Mouse (Mus musculus) heart, postnatal 14 days (tissue): Measurements from ENCODE around the gene Acads. TPM values are rescaled to one million over a fixed set of nuclear protein-coding genes. Genes with fewer than 3 reads are reported as not detected.
"Not testable (repeated sequence)": the region's sequence is repeated elsewhere in the genome, so short reads cannot be mapped to it uniquely, and the experiment has no call there.

Experiments
- DNase-seq, 2 experiments: peaks; one replicate each; pipeline ENCODE4 v3.0.0; 2021 to 2022
- intact Hi-C: fragments of 180-260 bp; cut with DNase I; formaldehyde crosslinking; loops from one replicate; pipeline ENCODE4 v1.15.1; 2025
- long read RNA-seq, 2 experiments: library from polyadenylated mRNA; stranded (forward); transcript quantifications; one replicate each; pipeline ENCODE4 v2.0.0; 2021
- total RNA-seq, 2 experiments: library from RNA; stranded (reverse); gene quantifications; 2 replicates each; pipeline ENCODE4 v1.2.3; 2021

Acads gene
- total RNA-seq, result 100 to 1,000 TPM; 196 to 208 TPM
- long read RNA-seq, experiment 1, transcript Acads-201 (10 exons, 1,870 nt), result major isoform, 147 of 176 reads
- long read RNA-seq, experiment 1, partial matches to known transcripts, result 7 of 176 reads
- long read RNA-seq, experiment 1, other reads (novel, unspliced or antisense), result 22 of 176 reads
- long read RNA-seq, experiment 2, transcript Acads-201 (10 exons, 1,870 nt), result major isoform, 123 of 147 reads
- long read RNA-seq, experiment 2, partial matches to known transcripts, result 10 of 147 reads
- long read RNA-seq, experiment 2, other reads (novel, unspliced or antisense), result 14 of 147 reads

DNA sequence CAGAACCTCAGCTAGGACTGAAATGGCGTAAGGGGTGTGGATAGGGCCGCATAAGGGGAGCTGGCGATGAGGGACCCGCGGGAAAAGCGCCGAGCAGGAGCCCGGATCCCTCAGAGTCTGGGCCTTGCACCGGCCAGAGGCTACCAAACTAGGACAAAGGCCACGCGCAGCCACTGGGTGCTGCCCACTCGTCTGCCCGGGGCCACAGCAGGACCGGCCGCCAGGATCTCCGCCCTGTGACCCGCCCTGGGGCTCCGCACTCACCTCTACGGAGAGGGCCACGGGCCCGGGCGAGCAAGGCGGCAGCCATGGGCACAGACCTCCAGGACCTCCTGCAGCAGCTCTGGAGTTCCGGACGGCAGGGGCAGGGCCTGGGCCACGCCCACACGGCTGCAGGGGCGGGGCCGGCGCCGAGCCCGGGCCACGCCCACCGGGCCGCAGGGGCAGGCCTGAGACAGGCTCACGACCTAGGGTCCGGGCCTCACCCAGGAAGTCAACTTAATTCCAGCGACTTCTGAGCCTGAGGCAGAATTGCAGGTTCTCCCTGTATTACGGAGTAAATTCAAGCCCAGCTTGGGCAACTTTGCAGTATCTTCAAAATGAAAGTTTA, at the start of gene Acads:
Acads (minus strand) TSS at position 386 of the 610 bp plus-strand sequence.
- intact Hi-C loops, result no loop called here
- DNase-seq, result peak; percentile 89 to 91

DNA sequence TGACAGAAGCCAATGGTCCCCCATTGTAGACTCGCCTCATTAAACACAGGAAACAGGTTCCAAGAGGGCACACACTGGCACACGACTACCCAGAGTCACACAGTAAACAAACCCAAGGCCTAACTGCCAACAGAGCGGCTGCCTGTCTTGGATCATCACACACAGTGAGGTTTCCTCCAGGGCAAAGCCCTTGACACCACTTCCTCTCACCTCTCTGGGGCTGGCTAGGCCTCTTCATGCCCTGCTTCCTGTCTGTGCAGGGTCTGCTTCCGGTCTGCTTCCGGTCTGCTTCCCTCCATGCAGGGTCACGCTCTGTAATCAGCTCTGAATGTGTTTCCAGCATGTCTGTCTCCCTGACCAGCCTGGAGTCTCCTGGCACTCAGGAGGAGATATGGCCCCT, 48.2 kb upstream of the Acads start:
- intact Hi-C loops, result no loop called here
- no peak for DNase-seq

DNA sequence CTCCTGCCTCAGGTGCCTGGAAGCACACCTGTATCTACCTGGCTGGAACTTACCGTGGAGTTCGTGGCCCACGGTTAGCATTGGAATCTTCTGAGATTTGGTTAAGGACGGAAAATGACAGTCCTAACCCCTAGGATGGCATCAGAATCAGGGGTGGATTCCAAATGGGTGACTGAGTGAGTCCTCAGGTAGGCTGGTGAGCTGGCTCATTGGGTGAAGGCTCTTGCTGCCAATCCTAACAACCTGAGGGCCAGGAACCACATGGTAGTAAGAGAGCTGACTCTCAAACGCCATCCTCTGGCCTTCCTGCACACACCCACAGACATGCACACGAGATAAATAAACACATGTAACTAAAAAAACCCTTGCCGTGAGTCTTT, 47.7 kb upstream of the Acads start:
- intact Hi-C loops, result no loop called here
- DNase-seq, result no peak

DNA sequence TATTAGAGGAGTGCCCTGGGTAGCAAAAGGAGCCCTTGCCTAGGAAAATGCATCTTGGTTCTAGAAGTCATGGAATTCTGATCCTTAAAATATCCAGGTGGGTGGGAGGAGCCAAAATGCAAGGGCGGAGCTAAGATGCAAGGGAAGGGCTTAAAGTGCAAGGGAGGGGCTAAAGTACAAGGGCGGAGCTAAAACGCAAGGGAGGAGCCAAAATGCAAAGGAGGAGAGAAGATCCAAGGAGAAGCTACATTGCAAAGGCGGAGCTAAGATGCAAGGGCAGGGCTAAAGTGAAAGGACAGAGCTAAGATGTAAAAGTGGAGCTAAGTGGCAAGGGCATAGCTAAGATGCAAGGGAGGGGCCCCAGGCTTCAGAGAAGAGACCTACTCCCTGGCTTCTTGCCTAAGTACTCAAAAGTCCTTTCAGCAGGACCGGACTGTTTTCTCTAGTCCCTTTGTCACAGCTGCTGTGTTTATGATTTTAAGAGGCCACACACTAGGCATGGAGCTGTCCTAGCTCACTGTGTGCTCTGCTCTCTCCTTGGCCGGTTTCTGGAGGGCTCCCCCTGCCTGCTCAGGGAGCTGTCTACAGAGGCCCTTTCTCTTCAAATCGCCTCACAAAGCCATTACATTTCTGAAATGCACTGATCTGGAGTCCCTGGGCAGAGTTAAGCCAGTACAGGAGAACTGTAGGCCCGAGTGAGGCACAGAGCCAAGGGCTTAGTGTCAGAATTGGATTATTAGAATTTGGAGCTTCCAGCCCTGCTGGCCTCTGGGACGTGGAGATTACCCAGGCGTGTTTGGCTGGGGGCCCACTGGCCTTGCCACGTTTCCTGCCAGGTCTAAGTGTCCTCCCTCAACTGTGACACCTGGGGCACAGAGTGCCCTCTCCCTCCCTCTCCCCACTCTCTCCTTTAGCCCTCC, 47.0 kb upstream of the Acads start:
- intact Hi-C loops, result no loop called here

DNA sequence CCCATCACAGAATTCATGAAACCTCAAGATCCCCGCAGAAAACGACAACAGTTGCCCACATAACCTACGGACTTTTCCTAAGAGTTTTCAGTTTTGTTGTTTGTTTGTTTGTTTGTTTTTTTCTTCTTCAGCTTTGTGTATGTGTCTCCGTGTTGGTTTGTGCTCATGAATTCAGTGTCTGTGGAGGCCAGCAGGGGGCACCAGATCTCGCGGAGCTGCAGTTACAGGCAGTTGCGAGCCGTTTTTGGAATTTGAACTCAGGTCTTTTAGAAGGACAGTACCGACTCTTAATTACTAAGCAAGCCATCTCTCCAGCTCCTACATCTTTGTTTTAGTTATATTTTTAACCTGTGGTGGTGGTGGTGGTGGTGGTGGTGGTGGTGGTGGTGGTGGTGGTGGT, 46.2 kb upstream of the Acads start:
- intact Hi-C loops, result no loop called here
- no peak for DNase-seq

More for the DNA sequence above, 47.0 kb upstream of the Acads start:
- DNase-seq, result peak in 1 of 2 experiments; percentile 57

DNA sequence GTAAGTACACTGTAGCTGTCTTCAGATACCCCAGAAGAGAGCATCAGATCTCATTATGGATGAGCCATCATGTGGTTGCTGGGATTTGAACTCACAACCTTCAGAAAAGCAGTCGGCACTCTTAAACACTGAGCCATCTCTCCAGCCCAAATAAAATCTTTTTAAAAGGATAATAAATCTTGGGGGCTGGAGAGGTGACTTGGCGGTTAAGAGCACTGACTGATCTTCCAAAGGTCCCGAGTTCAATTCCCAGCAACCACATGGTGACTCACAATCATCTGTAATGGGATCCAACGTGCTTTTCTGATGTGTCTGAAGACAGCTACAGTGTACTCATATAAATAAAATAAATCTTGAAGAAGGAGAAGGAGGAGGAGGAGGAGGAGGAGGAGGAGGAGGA, 45.3 kb upstream of the Acads start:
- DNase-seq, intact Hi-C loops: not testable (repeated sequence)

DNA sequence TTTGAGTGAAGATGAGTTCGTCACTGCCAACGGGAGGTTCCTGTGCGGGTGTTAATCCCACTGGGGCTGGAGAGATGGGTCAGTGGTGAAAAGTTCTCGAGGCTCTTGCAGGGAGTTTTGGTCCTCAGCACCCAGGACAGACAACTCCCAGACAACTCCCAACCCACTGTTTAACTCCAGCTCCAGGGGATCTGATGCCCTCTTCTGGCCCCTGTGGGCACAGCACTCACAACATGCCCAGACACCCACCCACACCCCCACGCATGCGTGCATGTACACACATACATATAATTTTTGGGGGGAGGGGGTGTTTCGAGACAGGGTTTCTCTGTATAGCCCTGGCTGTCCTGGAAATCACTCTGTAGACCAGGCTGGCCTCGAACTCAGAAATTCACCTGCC, 44.4 kb upstream of the Acads start:
- peak; percentile 65 to 75 for DNase-seq
- intact Hi-C loops, result loop anchor here (1.0 kb wide), 1 partner anchor 38 kb away; no protein-coding TSS in a partner anchor

DNA sequence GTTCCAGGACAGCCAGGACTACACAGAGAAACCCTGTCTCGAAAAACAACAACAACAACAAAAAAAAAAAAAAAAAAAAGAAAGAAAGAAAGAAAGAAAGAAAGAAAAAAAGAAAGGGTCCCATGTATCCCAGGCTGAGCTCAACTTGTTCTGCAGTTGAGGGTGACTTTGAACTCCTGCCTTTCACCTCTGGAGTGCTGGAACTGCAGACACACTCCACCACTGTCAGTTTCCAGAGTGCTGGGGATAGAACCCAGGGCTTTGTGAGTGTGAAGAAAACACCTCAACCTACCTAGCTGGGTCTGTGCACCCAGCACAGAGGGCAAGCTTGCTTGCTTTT, 42.8 kb upstream of the Acads start:
- intact Hi-C loops, result loop anchor here (2.0 kb wide), 1 partner anchor 75 kb away; no protein-coding TSS in a partner anchor
- DNase-seq, result not testable (repeated sequence)

DNA sequence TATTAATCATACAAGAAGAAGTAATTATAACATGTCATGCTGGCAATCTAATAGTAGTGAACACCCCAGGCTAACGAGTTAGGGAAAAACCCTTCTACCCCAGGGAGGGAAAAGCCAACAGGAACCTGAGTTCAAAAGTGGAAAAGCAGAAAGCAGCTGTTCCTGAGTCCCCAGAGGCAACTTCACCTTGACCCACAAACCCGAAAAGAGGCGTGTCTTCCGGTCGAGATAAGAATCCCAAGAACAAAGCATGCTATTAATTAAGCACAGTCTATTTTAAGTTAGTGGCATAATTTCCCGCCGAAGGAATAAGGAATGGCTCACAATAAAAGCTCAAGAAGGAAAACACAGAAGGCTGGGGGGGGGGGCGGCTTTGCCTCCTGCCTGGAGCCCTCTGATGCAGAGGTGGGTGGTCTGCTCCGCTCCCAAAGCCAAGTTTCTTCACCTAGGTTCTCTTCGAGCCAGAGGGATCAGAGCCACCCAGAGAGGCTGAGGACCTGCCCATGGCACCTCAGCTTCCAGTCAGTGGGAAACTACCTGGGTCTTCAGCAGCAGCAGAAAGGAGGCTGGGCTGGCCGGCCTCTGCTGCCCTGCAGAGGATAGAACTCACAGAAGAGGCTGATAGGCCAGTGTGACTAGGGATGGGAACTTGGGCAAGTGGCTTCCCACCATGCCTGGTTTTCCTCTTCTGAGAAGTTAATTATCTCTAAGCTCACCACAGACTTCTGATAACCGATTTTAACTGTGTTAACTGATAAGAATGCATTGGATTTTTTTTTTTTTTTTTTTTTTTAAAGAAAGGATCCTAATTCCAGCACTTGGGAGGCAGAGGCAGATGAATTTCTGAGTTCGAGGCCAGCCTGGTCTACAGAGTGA, 42.2 kb upstream of the Acads start:
- intact Hi-C loops, result loop anchor here (2.0 kb wide), 1 partner anchor 75 kb away; no protein-coding TSS in a partner anchor
- no peak for DNase-seq

DNA sequence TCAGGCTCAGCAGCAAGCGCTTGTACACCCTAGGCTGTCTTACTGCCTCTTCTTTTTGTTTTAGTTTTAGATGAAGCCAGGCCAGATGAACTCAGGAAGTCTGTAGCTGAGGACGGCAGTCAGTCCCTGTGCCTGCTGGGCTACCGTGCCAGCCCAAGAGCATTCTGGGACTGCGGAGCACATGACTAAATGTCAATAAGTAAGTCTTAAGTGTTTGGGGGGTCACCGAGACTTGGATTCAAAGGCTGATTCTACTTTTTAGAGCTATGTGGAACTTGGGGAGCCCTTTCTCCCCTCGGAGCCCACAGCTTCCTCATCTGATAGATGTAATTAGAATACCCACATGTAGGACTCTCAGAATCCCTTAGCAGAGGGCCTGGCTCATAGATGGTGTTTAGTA, 41.5 kb upstream of the Acads start:
- no peak for DNase-seq
- intact Hi-C loops, result loop anchor here (2.0 kb wide), 1 partner anchor 76 kb away; no protein-coding TSS in a partner anchor

DNA sequence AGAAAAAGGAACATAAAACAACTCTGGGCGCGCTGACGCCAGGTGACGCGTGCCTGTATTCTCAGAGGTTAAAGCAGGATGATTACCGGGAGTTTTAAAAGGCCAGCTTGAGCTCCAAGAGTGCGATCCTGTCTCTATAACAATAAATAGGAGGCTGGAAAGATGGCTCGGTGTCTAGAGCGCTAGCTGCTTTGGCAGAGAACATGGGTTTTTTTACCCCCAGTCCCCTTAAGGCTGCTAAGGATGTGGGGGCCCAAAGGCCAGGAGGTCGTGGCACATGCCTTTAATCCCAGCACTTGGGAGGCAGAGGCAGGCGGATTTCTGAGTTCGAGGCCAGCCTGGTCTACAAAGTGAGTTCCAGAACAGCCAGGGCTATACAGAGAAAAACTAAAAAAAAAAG, 40.0 kb upstream of the Acads start:
- DNase-seq, result no peak
- intact Hi-C loops, result no loop called here

DNA sequence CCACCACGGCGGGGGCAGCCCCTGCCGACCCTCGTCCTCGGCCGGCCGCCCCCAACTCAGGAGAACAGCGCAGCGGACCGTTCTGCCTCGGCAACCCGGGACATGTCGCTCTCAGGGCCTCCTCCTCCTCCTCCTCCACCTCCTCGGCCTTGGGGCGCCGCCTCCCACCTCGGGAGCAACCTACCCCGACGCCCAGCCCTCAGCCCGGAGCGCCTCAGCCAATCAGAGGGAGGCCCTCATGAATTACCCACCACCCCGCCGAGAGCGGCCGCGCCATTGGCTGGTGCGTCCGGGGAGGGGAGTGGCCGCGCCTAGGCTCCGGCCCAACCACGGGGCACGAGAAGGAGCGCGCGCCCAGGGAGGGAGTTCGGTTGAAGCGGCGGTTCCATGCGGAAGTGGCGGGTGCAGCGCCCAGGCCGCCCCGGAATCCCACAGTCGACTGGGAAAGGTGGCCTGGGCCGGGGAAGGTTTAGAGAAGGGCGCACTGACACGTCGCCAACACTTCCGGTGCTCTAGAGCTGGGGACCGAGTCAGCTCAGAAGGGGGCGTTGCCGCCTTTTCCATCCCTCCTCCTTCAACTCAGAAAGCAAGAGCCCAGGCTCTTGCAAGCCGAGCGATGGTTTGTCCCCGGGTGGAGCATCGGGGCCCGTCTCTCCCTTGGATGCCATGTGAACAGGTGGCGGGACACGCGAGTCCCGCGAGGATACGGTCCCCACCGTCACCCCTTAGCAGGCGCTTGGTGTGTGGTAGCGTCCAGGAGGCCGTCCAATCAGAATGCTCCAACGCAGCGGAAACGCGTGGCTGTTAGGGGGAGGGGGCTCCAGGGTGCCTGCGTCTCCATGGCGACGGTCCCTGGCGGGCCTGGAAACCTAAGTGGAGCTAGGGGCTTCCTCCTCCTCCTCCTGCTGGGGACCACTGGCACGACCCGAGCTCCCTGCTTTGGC, 39.2 kb upstream of the Acads start, which contains the start of gene Mlec:
Mlec (minus strand) TSS at position 140 of the 944 bp plus-strand sequence.
- peak; percentile 99 for DNase-seq
- intact Hi-C loops, result no loop called here

DNA sequence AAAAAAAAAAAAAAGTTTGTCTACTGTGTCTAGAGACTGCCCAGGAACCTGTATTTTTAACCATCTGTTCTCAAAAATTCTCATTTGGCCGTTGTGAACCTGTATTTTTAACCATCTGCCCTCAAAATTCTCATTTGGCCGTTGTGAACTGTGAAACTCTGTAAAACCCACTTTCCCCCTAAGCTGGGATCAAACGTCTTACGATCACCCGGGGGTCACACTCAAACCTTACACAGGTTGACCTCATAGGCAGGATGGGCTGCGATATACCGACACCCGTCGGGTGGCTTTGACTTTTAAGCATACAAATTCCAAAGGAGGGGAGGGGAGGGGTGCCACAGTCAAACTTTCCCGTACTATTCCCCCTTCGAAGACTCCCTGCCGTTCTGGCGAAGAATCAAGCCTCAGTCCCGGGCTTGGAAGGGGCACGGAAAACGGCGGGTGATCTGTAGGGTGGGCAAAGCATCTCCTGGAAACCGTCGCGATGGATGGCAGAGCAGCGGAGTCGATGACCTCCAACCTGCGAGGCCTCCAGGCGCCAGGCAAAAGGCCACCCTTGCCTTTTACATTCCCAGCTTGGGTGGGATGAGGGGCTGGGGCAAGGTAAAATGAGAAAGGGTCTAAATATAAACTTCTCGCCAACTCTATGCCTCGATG, 37.9 kb upstream of the Acads start:
- no peak for DNase-seq
- intact Hi-C loops, result no loop called here

DNA sequence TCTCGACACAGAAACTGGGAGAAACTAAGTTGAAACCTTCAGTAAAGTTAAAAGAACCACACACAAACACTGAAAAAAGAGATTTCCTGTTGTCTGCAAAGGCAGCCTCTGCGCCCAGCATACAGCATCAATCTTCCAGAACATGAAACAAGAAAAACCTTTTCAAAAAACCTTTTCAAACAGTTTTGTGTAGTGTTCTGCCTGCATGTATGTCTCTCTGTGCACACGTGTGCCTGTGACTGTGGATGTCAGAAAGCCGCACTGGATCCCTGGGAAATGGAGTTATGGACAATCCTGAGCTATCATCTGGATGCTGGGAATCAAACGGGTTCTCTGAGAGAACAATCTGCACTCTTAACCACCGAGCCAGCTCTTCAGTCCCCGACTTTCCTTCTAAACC, 37.3 kb upstream of the Acads start:
- DNase-seq, result no peak
- intact Hi-C loops, result no loop called here

DNA sequence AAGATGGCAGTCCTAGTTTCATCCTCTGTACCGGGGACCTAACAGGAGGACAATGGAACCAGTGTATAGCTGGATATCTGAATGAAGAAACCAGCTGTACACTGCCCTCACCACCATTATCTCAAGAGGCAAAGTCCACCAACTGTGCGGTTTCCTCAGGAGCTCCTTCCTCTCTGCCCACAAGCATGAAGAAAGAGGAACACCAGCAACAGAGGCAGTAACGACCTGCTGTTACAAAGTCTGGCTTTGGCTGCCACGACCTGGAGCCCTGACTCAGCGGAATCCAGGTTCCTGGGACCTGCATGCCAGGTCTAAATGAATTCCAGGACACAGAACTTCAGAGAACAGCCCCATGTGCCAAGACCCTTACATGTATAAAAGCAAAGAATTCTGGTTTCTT, 36.7 kb upstream of the Acads start:
- intact Hi-C loops, result loop anchor here (2.0 kb wide), 1 partner anchor 21 kb away; the partner anchor contains the start of gene Unc119b
- DNase-seq, result no peak

DNA sequence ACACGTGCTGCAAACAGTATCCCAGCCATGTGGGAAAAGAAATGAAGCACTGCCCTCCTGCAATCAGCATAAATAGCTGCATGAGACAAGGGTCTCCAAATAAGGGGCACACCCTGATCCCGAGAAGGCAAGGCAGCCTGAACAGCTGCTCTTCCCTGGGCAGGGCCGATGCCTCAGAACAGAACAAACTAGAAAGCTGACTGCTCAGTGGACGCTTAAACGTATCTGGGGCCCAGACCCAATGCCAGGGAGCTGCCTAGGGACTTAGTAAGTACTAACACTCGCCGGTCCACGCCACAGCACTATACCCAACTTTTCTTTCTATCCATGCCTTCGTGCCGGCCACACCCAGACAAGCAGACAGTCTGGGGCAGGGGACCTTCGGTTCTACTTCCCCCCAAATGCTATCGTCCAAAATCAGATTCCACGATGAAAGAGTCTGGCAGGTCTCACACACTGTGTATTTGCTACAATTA, 36.0 kb upstream of the Acads start:
- intact Hi-C loops, result loop anchor here (2.0 kb wide), 1 partner anchor 20 kb away; the partner anchor contains the start of gene Unc119b
- DNase-seq, result no peak

DNA sequence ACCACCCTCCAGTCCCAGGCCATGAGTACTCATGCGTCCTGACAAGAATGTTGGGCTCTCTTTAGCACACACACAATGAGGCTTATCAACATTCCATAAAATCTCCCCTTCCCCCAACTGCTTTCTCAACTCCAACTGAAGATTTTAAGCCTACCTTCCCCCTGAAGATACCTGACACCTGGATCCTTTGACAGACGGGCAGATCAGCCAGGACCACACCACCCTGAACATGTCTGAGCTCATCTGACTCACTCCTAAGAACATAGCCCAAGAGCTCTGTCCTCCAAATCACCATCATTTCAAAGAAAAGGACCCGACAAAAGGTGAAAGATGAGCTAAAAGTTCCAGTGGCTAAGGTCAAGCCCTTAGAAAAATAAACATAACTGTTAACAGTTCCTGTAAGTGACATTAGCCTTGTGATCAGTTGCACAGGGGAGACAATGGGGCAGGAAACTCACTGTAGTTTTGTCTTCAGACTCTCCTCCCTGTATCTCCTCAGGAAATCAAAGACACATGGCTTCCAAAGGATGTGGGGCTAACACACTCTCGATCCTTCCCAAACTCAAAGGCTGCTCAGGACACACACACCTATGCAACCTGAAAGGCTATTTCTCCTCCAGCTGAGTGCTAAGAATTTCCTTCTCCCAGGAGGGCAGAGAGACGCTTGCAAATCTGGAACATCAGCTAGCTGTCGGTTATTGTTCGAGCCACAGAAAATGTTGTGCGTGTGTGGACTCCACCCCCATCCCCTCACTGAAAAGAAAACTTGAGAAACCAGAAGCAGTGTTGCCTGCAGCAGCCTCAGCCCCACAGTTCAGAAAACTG, 33.2 kb upstream of the Acads start:
- no peak for DNase-seq

More for the DNA sequence above, 33.2 kb upstream of the Acads start:
- intact Hi-C loops, result no loop called here
